Mouse (Mus musculus): ENCODE data around the gene Lsg1. TPM values are rescaled to one million over a fixed set of nuclear protein-coding genes. Genes with fewer than 3 reads are reported as not detected.

The Lsg1 gene
- total RNA-seq, 1 experiment from 2014 or later = 71.8 TPM

DNA sequence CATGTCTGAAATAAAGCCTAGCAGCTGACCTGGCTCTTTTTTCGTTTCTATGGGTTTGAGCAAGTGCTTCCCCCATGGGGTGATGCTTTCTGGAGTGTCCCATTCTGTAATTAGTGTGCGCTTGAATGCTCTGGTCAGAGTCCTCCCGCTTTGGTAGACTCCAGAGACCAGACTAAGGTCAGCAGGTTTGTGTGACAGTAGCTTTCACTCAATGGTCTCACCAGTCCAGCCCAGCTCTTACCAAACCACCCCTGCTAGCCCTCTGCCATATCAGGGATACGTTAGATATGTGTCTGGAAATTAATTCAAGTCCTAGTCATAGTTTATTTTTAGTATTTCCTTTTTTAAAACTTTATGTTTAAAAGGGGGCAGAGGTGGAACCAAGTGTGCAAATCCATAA, 26.8 kb downstream of the Lsg1 start:
- ATAC-seq (ENCODE audit: extremely low read depth, insufficient number of reproducible peaks, low FRiP score, poor library complexity, severe bottlenecking) = no peak

GRCm38 (mm10) chr16:30559312-30559992, 27.9 kb downstream of the Lsg1 start:
- ATAC-seq (ENCODE audit: extremely low read depth, insufficient number of reproducible peaks, low FRiP score, poor library complexity, severe bottlenecking) = no peak

DNA sequence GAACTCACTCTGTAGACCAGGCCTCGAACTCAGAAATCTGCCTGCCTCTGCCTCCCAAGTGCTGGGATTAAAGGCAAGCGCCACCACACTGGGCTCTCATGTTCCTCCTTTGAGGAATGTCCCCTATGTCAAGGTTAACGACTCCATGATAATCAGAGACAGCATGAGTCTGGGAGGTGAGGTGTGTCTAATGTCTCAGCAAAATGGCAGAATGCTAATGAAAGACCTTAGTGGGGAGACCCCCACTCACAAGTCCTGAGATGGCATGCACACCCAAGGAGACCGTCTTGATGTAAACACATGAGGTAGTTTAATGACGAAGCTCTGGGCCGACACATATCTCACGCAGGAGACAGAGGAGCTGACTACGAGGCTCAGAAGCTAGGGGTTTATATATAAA, 33.3 kb downstream of the Lsg1 start:
- no peak for ATAC-seq (ENCODE audit: extremely low read depth, insufficient number of reproducible peaks, low FRiP score, poor library complexity, severe bottlenecking)

GRCm38 (mm10) chr16:30552621-30553338, 34.6 kb downstream of the Lsg1 start:
- no peak for ATAC-seq (ENCODE audit: extremely low read depth, insufficient number of reproducible peaks, low FRiP score, poor library complexity, severe bottlenecking)

GRCm38 (mm10) chr16:30550748-30551192, 36.6 kb downstream of the Lsg1 start, which contains the start of gene Tmem44:
Gene Tmem44 (minus strand): TSS chr16:30550842.
- ATAC-seq (ENCODE audit: extremely low read depth, insufficient number of reproducible peaks, low FRiP score, poor library complexity, severe bottlenecking) = no peak

- peak; percentile 62 for ATAC-seq (ENCODE audit: extremely low read depth, insufficient number of reproducible peaks, low FRiP score, poor library complexity, severe bottlenecking)
Observed at GRCm38 (mm10) chr16:30549966-30550747, 37.2 kb downstream of the Lsg1 start.

GRCm38 (mm10) chr16:30549516-30549915, 37.9 kb downstream of the Lsg1 start:
- no peak for ATAC-seq (ENCODE audit: extremely low read depth, insufficient number of reproducible peaks, low FRiP score, poor library complexity, severe bottlenecking)

DNA sequence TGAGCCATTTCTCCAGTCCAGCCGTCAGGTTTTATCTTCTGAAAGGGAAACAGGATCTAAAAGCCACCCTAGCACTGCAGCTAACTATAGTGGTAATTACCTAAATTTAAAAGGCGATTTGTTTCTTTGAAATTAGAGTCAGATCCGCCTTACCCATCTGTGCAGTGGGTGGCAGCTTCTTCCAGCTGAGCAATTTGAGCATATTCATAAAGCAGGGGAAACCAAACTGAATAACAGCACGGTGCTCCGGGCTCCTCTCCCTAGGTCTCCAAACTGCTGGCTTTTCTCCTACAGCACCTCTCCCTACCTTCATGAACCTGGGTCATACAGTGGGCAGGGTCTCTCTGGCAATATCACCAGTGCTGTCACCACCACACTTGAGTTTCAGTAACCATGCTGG, 39.1 kb downstream of the Lsg1 start:
- ATAC-seq (ENCODE audit: extremely low read depth, insufficient number of reproducible peaks, low FRiP score, poor library complexity, severe bottlenecking) = no peak

GRCm38 (mm10) chr16:30544693-30545092, 42.7 kb downstream of the Lsg1 start:
- no peak for ATAC-seq (ENCODE audit: extremely low read depth, insufficient number of reproducible peaks, low FRiP score, poor library complexity, severe bottlenecking)

DNA sequence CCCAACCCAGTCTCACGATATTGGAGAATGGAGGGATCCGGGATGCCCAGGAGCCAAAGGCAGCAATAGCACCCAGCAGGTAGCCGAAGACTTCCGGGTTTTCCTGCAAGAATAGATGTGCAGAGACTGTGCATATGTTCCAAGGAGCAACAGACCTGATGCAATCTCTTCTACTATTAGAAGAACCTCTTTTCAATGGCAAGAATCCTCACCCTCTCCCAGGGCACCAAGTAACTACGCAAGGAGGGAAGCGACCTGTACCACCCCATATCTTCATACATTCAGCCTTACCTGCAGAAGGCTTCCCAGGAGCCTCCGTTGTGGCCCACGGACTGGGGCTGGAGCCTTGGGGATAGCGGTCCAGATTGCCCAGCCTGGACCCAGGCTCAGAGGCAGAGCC, 44.0 kb downstream of the Lsg1 start:
- no peak for ATAC-seq (ENCODE audit: extremely low read depth, insufficient number of reproducible peaks, low FRiP score, poor library complexity, severe bottlenecking)

DNA sequence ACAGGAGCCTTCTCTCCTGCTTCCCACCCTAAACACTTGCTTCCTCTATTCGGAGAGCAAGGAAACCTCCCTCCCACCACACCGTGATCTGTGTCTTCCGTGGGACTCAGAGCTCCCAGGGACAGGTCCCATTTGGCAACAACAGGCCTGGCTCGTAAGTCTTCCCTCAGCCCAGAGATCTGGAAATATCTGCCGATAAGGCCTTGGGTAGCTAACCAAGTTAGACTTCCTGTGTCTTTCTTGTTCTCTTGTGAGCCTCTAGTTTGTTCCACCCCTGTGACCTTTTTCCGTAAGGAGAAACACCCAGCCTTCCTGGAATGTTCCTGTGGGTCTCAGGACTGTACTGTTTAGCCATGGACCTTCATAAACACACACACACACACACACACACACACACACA, 44.6 kb downstream of the Lsg1 start:
- ATAC-seq (ENCODE audit: extremely low read depth, insufficient number of reproducible peaks, low FRiP score, poor library complexity, severe bottlenecking) = no peak

DNA sequence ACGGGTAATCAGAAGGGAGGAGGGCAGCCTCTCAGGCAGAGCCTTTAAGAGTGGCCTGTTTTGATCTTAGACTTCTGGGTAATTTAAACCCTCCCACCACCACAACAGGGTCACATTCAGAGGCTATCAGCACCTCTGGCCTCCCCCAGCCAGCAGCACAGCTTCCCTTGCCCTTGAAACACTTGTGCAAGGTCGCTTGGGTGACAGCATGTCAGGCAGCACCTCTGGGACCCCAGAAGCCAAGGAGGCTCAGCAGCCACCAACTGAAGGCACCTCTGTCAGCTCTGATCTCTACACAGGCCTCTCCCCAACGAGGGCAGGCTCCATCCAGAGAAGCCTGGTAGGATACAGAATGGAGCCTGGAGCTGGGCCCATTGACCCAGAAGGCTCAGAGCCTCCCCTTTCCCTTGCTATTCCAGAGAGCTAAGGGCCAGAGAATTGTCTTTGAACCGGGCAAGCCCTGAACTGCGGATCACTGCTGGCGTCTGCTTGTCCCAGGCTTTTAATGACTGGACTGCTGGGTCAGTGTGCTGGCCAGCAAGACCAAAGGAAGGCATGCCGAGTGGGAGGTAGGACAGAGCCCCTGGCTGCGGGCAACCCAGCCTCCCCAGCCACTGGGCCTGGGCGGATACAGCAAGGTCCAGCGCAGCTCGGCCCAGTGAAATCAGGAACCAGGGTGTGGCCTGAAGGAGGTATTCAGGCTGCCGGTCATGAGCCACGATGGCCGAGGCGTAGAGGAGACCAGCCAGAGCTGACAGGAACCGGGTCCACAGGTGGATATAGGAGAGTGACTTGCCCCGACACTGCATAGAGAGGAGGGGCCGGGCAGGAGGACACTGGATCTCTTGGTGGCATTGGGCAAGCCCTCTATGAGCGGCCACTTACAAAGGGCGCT, 47.0 kb downstream of the Lsg1 start:
- ATAC-seq (ENCODE audit: extremely low read depth, insufficient number of reproducible peaks, low FRiP score, poor library complexity, severe bottlenecking) = no peak

DNA sequence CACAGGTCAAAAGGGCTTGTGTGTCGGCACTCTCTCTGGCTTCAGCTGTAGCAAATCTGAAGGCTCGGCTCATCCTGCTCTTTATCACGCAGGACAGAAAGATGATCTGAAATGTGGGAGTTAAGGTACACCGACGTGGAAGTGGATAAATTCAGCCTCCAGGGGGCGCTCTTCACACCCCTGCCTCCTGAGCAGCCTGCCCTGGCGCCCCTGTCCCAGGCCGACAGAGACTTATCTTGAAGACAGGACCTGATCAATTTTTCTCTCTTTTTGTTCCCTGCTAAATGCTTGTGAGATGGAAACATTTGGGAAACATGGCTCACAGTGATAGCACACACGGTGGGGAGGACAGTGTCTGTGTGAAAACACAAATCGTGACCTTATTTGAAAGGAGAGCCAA, 48.0 kb downstream of the Lsg1 start:
- ATAC-seq (ENCODE audit: extremely low read depth, insufficient number of reproducible peaks, low FRiP score, poor library complexity, severe bottlenecking) = peak; percentile 42; the same call in 1 of the 2 replicates

DNA sequence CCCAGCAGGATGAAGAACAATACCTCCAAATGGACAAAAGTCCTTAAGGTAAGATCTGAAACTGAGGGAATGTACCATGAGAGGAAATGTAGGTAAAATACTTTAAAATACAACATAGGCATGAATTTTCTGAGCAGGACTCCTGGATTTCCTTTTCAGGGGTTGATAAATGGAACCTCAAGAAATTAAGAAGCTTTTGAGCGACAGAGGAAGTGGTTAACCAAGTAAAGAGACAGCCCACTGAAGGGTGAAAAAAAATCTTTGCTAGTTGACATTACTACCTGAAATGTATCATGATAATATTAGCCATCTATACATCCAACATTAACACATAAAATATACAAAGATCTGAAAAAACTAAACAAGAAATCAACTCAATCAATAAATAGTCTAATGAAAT, 52.3 kb downstream of the Lsg1 start:
- ATAC-seq (ENCODE audit: extremely low read depth, insufficient number of reproducible peaks, low FRiP score, poor library complexity, severe bottlenecking) = no peak

DNA sequence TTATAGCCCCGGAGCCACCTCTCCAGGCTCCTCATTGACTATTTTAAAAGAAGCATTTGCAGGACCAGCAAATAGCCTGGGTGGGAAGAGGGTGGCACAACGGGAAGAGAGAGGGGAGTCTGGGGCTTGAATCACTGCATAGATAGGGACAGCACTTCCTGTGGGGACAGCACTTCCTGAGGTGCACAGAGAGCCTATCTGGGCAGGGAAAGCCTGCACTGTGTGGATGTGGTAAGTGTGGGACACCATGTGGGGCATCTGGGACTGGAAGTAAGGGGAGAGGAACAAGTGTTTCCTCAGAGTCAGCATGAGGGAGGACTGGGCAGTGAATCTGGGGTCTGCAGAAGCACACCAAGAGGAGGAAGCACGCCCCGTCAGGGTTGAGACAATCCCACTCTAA, 53.8 kb downstream of the Lsg1 start:
- ATAC-seq (ENCODE audit: extremely low read depth, insufficient number of reproducible peaks, low FRiP score, poor library complexity, severe bottlenecking) = no peak

DNA sequence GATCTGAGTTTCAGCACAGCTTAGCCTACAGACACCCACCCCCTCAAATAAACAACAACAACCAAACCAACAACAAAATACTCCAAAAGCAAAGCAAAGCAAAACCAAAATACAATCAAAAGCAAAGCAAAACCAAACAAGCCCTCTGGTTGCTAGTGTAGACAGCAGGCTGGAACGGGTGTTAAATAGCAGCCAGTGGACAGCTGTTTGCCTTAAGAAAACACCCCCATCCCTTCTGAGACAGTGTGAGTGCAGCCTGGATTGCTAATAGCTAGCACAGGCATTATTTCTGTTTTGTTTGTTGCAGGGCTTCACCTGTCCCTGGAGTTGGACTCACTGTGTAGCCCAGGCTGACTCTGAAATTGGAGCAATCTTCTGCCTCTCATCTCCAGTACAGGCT, 54.5 kb downstream of the Lsg1 start:
- ATAC-seq (ENCODE audit: extremely low read depth, insufficient number of reproducible peaks, low FRiP score, poor library complexity, severe bottlenecking) = no peak

DNA sequence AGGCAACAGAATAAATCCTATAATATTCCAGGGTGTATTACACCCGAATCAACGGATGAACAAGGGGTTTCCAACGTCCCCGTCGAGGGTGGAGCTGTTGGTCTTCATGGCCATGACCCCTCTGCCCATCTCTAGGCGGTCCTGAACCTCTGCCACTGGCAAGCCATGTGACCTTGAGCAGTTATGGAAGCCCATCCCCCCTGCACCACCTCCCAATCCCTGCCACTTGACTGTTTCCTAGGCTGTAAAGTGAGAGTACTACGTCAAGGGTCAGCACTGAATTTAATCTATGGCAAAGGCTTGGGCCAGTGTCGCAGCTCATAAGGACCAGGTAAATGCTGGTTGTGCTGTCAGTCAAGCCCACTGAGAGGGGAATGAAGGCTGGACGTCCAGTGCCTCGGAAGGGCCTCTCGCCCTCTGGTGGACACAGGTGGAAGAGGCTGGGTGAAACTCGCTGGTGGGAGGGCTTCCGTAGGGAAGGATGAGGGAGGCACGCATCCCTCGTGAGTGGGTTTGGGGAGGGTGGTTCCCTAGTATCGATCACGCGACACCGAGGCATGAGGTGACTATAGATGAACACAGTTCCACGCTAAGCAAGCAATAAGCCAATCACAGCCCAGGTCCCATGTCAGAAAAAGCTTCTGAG, 55.5 kb downstream of the Lsg1 start:
- ATAC-seq (ENCODE audit: extremely low read depth, insufficient number of reproducible peaks, low FRiP score, poor library complexity, severe bottlenecking) = peak; percentile 42; the same call in 1 of the 2 replicates

GRCm38 (mm10) chr16:30530815-30531214, 56.6 kb downstream of the Lsg1 start:
- ATAC-seq (ENCODE audit: extremely low read depth, insufficient number of reproducible peaks, low FRiP score, poor library complexity, severe bottlenecking) = no peak; the same call in 1 of the 2 replicates
